Mouse (Mus musculus) kidney, adult 9 months (tissue): ENCODE measurements around the gene Stxbp4.

ENCODE experiments used
- DNase-seq: peaks from one replicate; pipeline ENCODE4 v3.0.0; 2022

Stxbp4 gene

GRCm38 (mm10) chr11:90649777-90650176, 11.9 kb upstream of the Stxbp4 start:
- DNase-seq = no peak

GRCm38 (mm10) chr11:90638312-90638830, 487 bp upstream of the Stxbp4 start:
- peak; percentile 50 for DNase-seq

GRCm38 (mm10) chr11:90634661-90635060, 3.2 kb downstream of the Stxbp4 start:
- peak; percentile 59 for DNase-seq

GRCm38 (mm10) chr11:90632480-90632879, 5.4 kb downstream of the Stxbp4 start:
- DNase-seq = peak; percentile 69

GRCm38 (mm10) chr11:90627751-90628150, 10.1 kb downstream of the Stxbp4 start:
- DNase-seq = peak; percentile 76

- DNase-seq = no peak
These were observed 12.7 kb downstream of the Stxbp4 start for GRCm38 (mm10) chr11:90625174-90625573.

- peak; percentile 59 for DNase-seq
These were observed 14.4 kb downstream of the Stxbp4 start for GRCm38 (mm10) chr11:90623477-90623876.

GRCm38 (mm10) chr11:90622500-90622899, 15.4 kb downstream of the Stxbp4 start:
- DNase-seq = no peak

- no peak for DNase-seq
These were observed 15.8 kb downstream of the Stxbp4 start for GRCm38 (mm10) chr11:90622044-90622443.

GRCm38 (mm10) chr11:90616431-90616830, 21.5 kb downstream of the Stxbp4 start:
- DNase-seq = no peak

GRCm38 (mm10) chr11:90614743-90615142, 23.1 kb downstream of the Stxbp4 start:
- no peak for DNase-seq

GRCm38 (mm10) chr11:90612118-90612517, 25.8 kb downstream of the Stxbp4 start:
- DNase-seq = no peak

GRCm38 (mm10) chr11:90603066-90603465, 34.8 kb downstream of the Stxbp4 start:
- no peak for DNase-seq

- no peak for DNase-seq
These were observed 42.1 kb downstream of the Stxbp4 start for GRCm38 (mm10) chr11:90595826-90596225.

- no peak for DNase-seq
These were observed 46.9 kb downstream of the Stxbp4 start for GRCm38 (mm10) chr11:90590996-90591395.

- DNase-seq = no peak
These were observed 51.7 kb downstream of the Stxbp4 start for GRCm38 (mm10) chr11:90586203-90586602.

GRCm38 (mm10) chr11:90585754-90586153, 52.1 kb downstream of the Stxbp4 start:
- DNase-seq = no peak

- peak; percentile 37 for DNase-seq
These were observed 60.7 kb downstream of the Stxbp4 start for GRCm38 (mm10) chr11:90577057-90577780.

- no peak for DNase-seq
These were observed 61.5 kb downstream of the Stxbp4 start for GRCm38 (mm10) chr11:90576282-90576972.

- DNase-seq = no peak
These were observed 62.3 kb downstream of the Stxbp4 start for GRCm38 (mm10) chr11:90575491-90576048.

- DNase-seq = no peak
These were observed 67.1 kb downstream of the Stxbp4 start for GRCm38 (mm10) chr11:90570646-90571259.

GRCm38 (mm10) chr11:90558359-90559047, 79.4 kb downstream of the Stxbp4 start:
- peak; percentile 3 for DNase-seq

GRCm38 (mm10) chr11:90556517-90556916, 81.4 kb downstream of the Stxbp4 start:
- no peak for DNase-seq
